Mouse (Mus musculus) MEL (cell line): ENCODE data around the gene Tmem230. TPM values are rescaled to one million over a fixed set of nuclear protein-coding genes. Genes with fewer than 3 reads are reported as not detected.

ENCODE experiments used
- DNase-seq: peaks from one replicate; pipeline ENCODE4 v3.0.0; 2011; ENCODE audit warnings: low read depth, low spot score
- H3K27ac ChIP-seq: 2 replicates; pipeline ENCODE4 v1.5.1; 2012; ENCODE audit warnings: low read depth, mild to moderate bottlenecking, control low read depth, low read length, moderate library complexity; ENCODE audit not compliant: control insufficient read depth
- H3K27me3 ChIP-seq, 2 experiments: fragments of 150-350 bp in 1 of 2; sonication (generic) in 1 of 2; 2 replicates each; pipeline ENCODE4 v1.6.1; 2012; ENCODE audit warnings: low read length in 2 of 2, mild to moderate bottlenecking in 2 of 2, improper control_type of control experiment in 1 of 2, moderate library complexity in 1 of 2; ENCODE audit not compliant: insufficient read depth in 2 of 2, control insufficient read depth in 1 of 2
- H3K36me3 ChIP-seq, 2 experiments: 2 replicates each; pipeline ENCODE4 v1.6.1; 2012 to 2014; ENCODE audit warnings: low read length in 2 of 2, improper control_type of control experiment in 1 of 2, inconsistent platforms in 1 of 2, mild to moderate bottlenecking in 1 of 2; ENCODE audit not compliant: insufficient read depth in 2 of 2, control insufficient read depth in 1 of 2
- H3K4me1 ChIP-seq, 2 experiments: fragments of 150-350 bp in 1 of 2; sonication (generic) in 1 of 2; 2 replicates each; pipeline ENCODE4 v1.6.1; 2012; ENCODE audit warnings: low read length in 2 of 2, improper control_type of control experiment in 1 of 2, mild to moderate bottlenecking in 1 of 2; ENCODE audit not compliant: insufficient read depth in 2 of 2, control insufficient read depth in 1 of 2
- H3K4me3 ChIP-seq, 2 experiments: fragments of 150-350 bp in 1 of 2; sonication (generic) in 1 of 2; 2 replicates each; pipeline ENCODE4 v1.5.1; 2012; ENCODE audit warnings: low read depth in 2 of 2, low read length in 2 of 2, mild to moderate bottlenecking in 2 of 2, moderate library complexity in 2 of 2, control low read depth in 1 of 2, improper control_type of control experiment in 1 of 2; ENCODE audit not compliant: control insufficient read depth in 1 of 2, insufficient read depth in 1 of 2
- H3K79me2 ChIP-seq: 2 replicates; pipeline ENCODE4 v1.6.1; 2012; ENCODE audit warnings: mild to moderate bottlenecking, low read length, moderate library complexity; ENCODE audit not compliant: control insufficient read depth, poor library complexity, insufficient read depth
- H3K9ac ChIP-seq: 2 replicates; pipeline ENCODE4 v1.6.1; 2012; ENCODE audit warnings: low read depth, mild to moderate bottlenecking, control low read depth, low read length, moderate library complexity; ENCODE audit not compliant: control insufficient read depth, poor library complexity, severe bottlenecking
- H3K9me3 ChIP-seq: fragments of 150-350 bp; sonication (generic); replicated peaks from 2 replicates; pipeline ENCODE4 v1.6.1; 2012; ENCODE audit warnings: mild to moderate bottlenecking, low read length, improper control_type of control experiment, moderate library complexity; ENCODE audit not compliant: insufficient read depth
- CHD2 ChIP-seq: IDR thresholded peaks from 2 replicates; pipeline ENCODE4 v1.6.1; 2011; ENCODE audit warnings: low read length, improper control_type of control experiment
- E2F4 ChIP-seq: IDR thresholded peaks from 2 replicates; pipeline ENCODE4 v1.6.1; 2011; ENCODE audit warnings: low read depth, low read length, improper control_type of control experiment, borderline replicate concordance
- ELF1 ChIP-seq: IDR thresholded peaks from 2 replicates; pipeline ENCODE4 v1.6.1; 2014; ENCODE audit warnings: low read depth, mild to moderate bottlenecking, inconsistent platforms, low read length, improper control_type of control experiment, moderate library complexity
- HCFC1 ChIP-seq: IDR thresholded peaks from 2 replicates; pipeline ENCODE4 v1.6.1; 2012; ENCODE audit warnings: low read depth, mild to moderate bottlenecking, inconsistent platforms, low read length, improper control_type of control experiment, moderate library complexity
- JUND ChIP-seq: IDR thresholded peaks from 2 replicates; pipeline ENCODE4 v1.6.1; 2011; ENCODE audit warnings: low read depth, mild to moderate bottlenecking, improper control_type of control experiment, low read length
- MAX ChIP-seq: IDR thresholded peaks from 2 replicates; pipeline ENCODE4 v1.6.1; 2011; ENCODE audit warnings: low read length, improper control_type of control experiment
- MAZ ChIP-seq: IDR thresholded peaks from 2 replicates; pipeline ENCODE4 v1.6.1; 2012; ENCODE audit warnings: low read depth, mild to moderate bottlenecking, inconsistent platforms, low read length, improper control_type of control experiment
- MYC ChIP-seq: IDR thresholded peaks from 2 replicates; pipeline ENCODE4 v1.6.1; 2011; ENCODE audit warnings: low read depth, mild to moderate bottlenecking, low read length, improper control_type of control experiment, moderate library complexity
- POLR2AphosphoS2 ChIP-seq: IDR thresholded peaks from 2 replicates; pipeline ENCODE4 v1.6.1; 2011; ENCODE audit warnings: low read length, improper control_type of control experiment
- RAD21 ChIP-seq: IDR thresholded peaks from 2 replicates; pipeline ENCODE4 v1.6.1; 2011; ENCODE audit warnings: mild to moderate bottlenecking, low read depth, low read length, improper control_type of control experiment
- SIN3A ChIP-seq: IDR thresholded peaks from 2 replicates; pipeline ENCODE4 v1.6.1; 2012; ENCODE audit warnings: low read length, improper control_type of control experiment, inconsistent platforms
- SMC3 ChIP-seq: IDR thresholded peaks from 2 replicates; pipeline ENCODE4 v1.6.1; 2011; ENCODE audit warnings: low read depth, low read length, improper control_type of control experiment
- TBP ChIP-seq: IDR thresholded peaks from 2 replicates; pipeline ENCODE4 v1.8.0; 2011; ENCODE audit warnings: low read depth, low read length, improper control_type of control experiment
- TCF12 ChIP-seq: IDR thresholded peaks from 2 replicates; pipeline ENCODE4 v1.6.1; 2014; ENCODE audit warnings: low read depth, mild to moderate bottlenecking, inconsistent platforms, low read length, improper control_type of control experiment, moderate library complexity
- UBTF ChIP-seq: IDR thresholded peaks from 2 replicates; pipeline ENCODE4 v1.6.1; 2012; ENCODE audit warnings: low read depth, mild to moderate bottlenecking, inconsistent platforms, low read length, improper control_type of control experiment, moderate library complexity, borderline replicate concordance; ENCODE audit not compliant: insufficient read depth
- USF1 ChIP-seq: IDR thresholded peaks from 2 replicates; pipeline ENCODE4 v1.6.1; 2014; ENCODE audit warnings: low read depth, mild to moderate bottlenecking, inconsistent platforms, low read length, improper control_type of control experiment, moderate library complexity
- USF2 ChIP-seq, 2 experiments: IDR thresholded peaks; 2 replicates each; pipeline ENCODE4 v1.6.1; 2011 to 2012; ENCODE audit warnings: improper control_type of control experiment in 2 of 2, low read length in 2 of 2, borderline replicate concordance in 1 of 2, inconsistent platforms in 1 of 2, low read depth in 1 of 2, mild to moderate bottlenecking in 1 of 2; ENCODE audit not compliant: insufficient read depth in 1 of 2
- ZKSCAN1 ChIP-seq: IDR thresholded peaks from 2 replicates; pipeline ENCODE4 v1.6.1; 2012; ENCODE audit warnings: low read depth, mild to moderate bottlenecking, inconsistent platforms, low read length, improper control_type of control experiment, moderate library complexity
- polyA plus RNA-seq, 2 experiments: library from polyadenylated mRNA; stranded (reverse) in 1 of 2; unstranded in 1 of 2; fragments of >175 nt in 1 of 2; fragments of >200 nt in 1 of 2; gene quantifications; 2 replicates each; pipeline versions ENCODE4 v1.2.1 to v1.2.4; 2012; ENCODE audit warnings: low replicate concordance in 2 of 2, low read depth in 1 of 2; ENCODE audit not compliant: insufficient read length in 2 of 2, insufficient read depth in 1 of 2, missing spikeins in 1 of 2
- total RNA-seq: library from RNA; depleted of rRNA; stranded (reverse); fragments of 300-350 nt; gene quantifications from 2 replicates; pipeline ENCODE4 v1.2.3, GENCODE M21; 2012

Gene Tmem230
- total and polyA plus RNA-seq, 3 experiments, result 9.1 to 21.5 TPM; not detected in 1

GRCm38 (mm10) chr2:132280518-132281120, 33.0 kb upstream of the Tmem230 start:
- Histone ChIP-seq H3K4me3 (no peak overlapping the region), H3K4me1 (peaks cover 0 to 6% of the 10 kb centered on the region in 2 experiments; a peak in 2 of 4 replicates), H3K9ac (no peak overlapping the region), H3K27me3 (no peaks in the 10 kb centered on the region), H3K36me3 (peaks cover 0 to 11% of the 10 kb centered on the region in 2 experiments; a peak in 3 of 4 replicates), H3K9me3 (no peaks in the 10 kb centered on the region)
- DNase-seq, result no peak
- TF ChIP-seq CHD2 (no peak), SIN3A (no peak), MAX (no peak), TBP (no peak), USF1 (no peak), SMC3 (no peak), RAD21 (no peak), JUND (no peak), USF2 (IDR thresholded peaks at IDR 0.05; ENCODE audit: borderline replicate concordance in 1 of 2, insufficient read depth in 1 of 2, low read depth in 1 of 2, low read length in 2 of 2) (no peak), UBTF (no peak), HCFC1 (no peak), E2F4 (no peak), ELF1 (no peak), MAZ (no peak), ZKSCAN1 (no peak), TCF12 (no peak)
- TF ChIP-seq, all 39 proteins: peak for 0
- Histone ChIP-seq H3K27ac (no peak overlapping the region), H3K79me2 (peaks cover 2% of the 10 kb centered on the region; the same call in 1 of the 2 replicates)

GRCm38 (mm10) chr2:132279978-132280377, 32.4 kb upstream of the Tmem230 start:
- TF ChIP-seq MAZ (no peak), POLR2AphosphoS2 (no peak), MYC (no peak), USF1 (no peak)
- Histone ChIP-seq H3K27ac (no peak overlapping the region), H3K9me3 (no peaks in the 10 kb centered on the region), H3K79me2 (peaks cover 2% of the 10 kb centered on the region; the same call in 1 of the 2 replicates), H3K36me3 (peaks cover 0 to 11% of the 10 kb centered on the region in 2 experiments; a peak in 3 of 4 replicates), H3K4me3 (no peak overlapping the region), H3K4me1 (peaks cover 0 to 6% of the 10 kb centered on the region in 2 experiments; a peak in 2 of 4 replicates), H3K27me3 (no peaks in the 10 kb centered on the region), H3K9ac (no peak overlapping the region)
- no peak for DNase-seq
